Mouse (Mus musculus) frontal cortex, postnatal 25 days (tissue): Measurements from ENCODE around the gene Entpd3.

Source experiments
- DNase-seq, 2 experiments: peaks; one replicate each; pipeline ENCODE4 v3.0.0; 2022; ENCODE audit warnings: low spot score in 2 of 2

The Entpd3 gene

GRCm38 (mm10) chr9:120539662-120540251 lies at the start of gene Entpd3:
Gene Entpd3, plus strand, starts transcription at chr9:120539818.
- peak in 1 of 2 experiments; percentile 17 for DNase-seq

- no peak for DNase-seq
Observed at GRCm38 (mm10) chr9:120491509-120491908, 48.1 kb upstream of the Entpd3 start.

GRCm38 (mm10) chr9:120492010-120492399 lies 47.6 kb upstream of the Entpd3 start, which contains the start of gene Eif1b:
Gene Eif1b, plus strand, starts transcription at chr9:120492232.
- no peak for DNase-seq

GRCm38 (mm10) chr9:120492400-120493351 lies 46.9 kb upstream of the Entpd3 start:
- peak; percentile 53 to 70 for DNase-seq

- DNase-seq: no peak
Observed at GRCm38 (mm10) chr9:120493781-120494180, 45.8 kb upstream of the Entpd3 start.

GRCm38 (mm10) chr9:120496691-120497090 lies 42.9 kb upstream of the Entpd3 start:
- peak; percentile 52 to 64 for DNase-seq

- DNase-seq: no peak
Observed at GRCm38 (mm10) chr9:120497983-120498382, 41.6 kb upstream of the Entpd3 start.

- no peak for DNase-seq
Observed at GRCm38 (mm10) chr9:120501191-120501902, 38.3 kb upstream of the Entpd3 start.

- peak; percentile 75 to 79 for DNase-seq
Observed at GRCm38 (mm10) chr9:120502013-120502412, 37.6 kb upstream of the Entpd3 start.

GRCm38 (mm10) chr9:120504423-120504822 lies 35.2 kb upstream of the Entpd3 start:
- no peak for DNase-seq

GRCm38 (mm10) chr9:120511781-120512180 lies 27.8 kb upstream of the Entpd3 start:
- DNase-seq: no peak

- no peak for DNase-seq
Observed at GRCm38 (mm10) chr9:120516720-120517119, 22.9 kb upstream of the Entpd3 start.

GRCm38 (mm10) chr9:120518946-120519345 lies 20.7 kb upstream of the Entpd3 start:
- no peak for DNase-seq

GRCm38 (mm10) chr9:120519469-120520125 lies 20.0 kb upstream of the Entpd3 start:
- no peak for DNase-seq

- no peak for DNase-seq
Observed at GRCm38 (mm10) chr9:120521161-120521560, 18.5 kb upstream of the Entpd3 start.

- DNase-seq: no peak
Observed at GRCm38 (mm10) chr9:120527270-120527669, 12.3 kb upstream of the Entpd3 start.

GRCm38 (mm10) chr9:120527919-120528318 lies 11.7 kb upstream of the Entpd3 start:
- DNase-seq: no peak

- no peak for DNase-seq
Observed at GRCm38 (mm10) chr9:120528815-120529510, 10.7 kb upstream of the Entpd3 start.

- DNase-seq: no peak
Observed at GRCm38 (mm10) chr9:120530471-120530870, 9.1 kb upstream of the Entpd3 start.

GRCm38 (mm10) chr9:120532062-120532461 lies 7.6 kb upstream of the Entpd3 start:
- DNase-seq: no peak

- no peak for DNase-seq
Observed at GRCm38 (mm10) chr9:120532691-120533090, 6.9 kb upstream of the Entpd3 start.
